Mouse (Mus musculus) kidney, postnatal 0 days (tissue): ENCODE data around the gene Gm26620. TPM values are rescaled to one million over a fixed set of nuclear protein-coding genes. Genes with fewer than 3 reads are reported as not detected.

Source experiments
- ATAC-seq: fragments of 200-750 bp; cut with Nextera tagmentation; replicated peaks from 2 replicates; pipeline ENCODE4 v1.8.0; 2017; ENCODE audit warnings: low read depth, moderate number of reproducible peaks, moderate TSS enrichment, moderate library complexity; ENCODE audit not compliant: low FRiP score
- DNase-seq: peaks from one replicate; pipeline ENCODE4 v3.0.0-alpha.2; 2016; ENCODE audit warnings: low spot score
- H3K27ac ChIP-seq: fragments of 300-500 bp; sonication (generic); 2 replicates; pipeline ENCODE4 v1.5.1; 2014; ENCODE audit warnings: mild to moderate bottlenecking
- H3K27me3 ChIP-seq: fragments of 300-500 bp; sonication (generic); 2 replicates; pipeline ENCODE4 v1.6.1; 2014; ENCODE audit warnings: low read length, mixed read lengths; ENCODE audit not compliant: insufficient read depth
- H3K36me3 ChIP-seq: fragments of 300-500 bp; sonication (generic); 2 replicates; pipeline ENCODE4 v1.6.1; 2014; ENCODE audit warnings: low read length, mixed read lengths; ENCODE audit not compliant: insufficient read depth
- H3K4me1 ChIP-seq: fragments of 300-500 bp; sonication (generic); replicated peaks from 2 replicates; pipeline ENCODE4 v1.6.1; 2014; ENCODE audit warnings: antibody characterized with exemption, low read length, mixed read lengths; ENCODE audit not compliant: insufficient read depth
- H3K4me2 ChIP-seq: fragments of 300-500 bp; sonication (generic); 2 replicates; pipeline ENCODE4 v1.6.1; 2014; ENCODE audit warnings: mild to moderate bottlenecking, low read length, moderate library complexity, mixed read lengths
- H3K4me3 ChIP-seq: fragments of 300-500 bp; sonication (generic); replicated peaks from 2 replicates; pipeline ENCODE4 v1.5.1; 2014; ENCODE audit warnings: low read depth, low read length
- H3K9ac ChIP-seq: fragments of 300-500 bp; sonication (generic); 2 replicates; pipeline ENCODE4 v1.6.1; 2014; ENCODE audit warnings: low read depth, low read length
- H3K9me3 ChIP-seq: fragments of 300-500 bp; sonication (generic); replicated peaks from 2 replicates; pipeline ENCODE4 v1.6.1; 2016; ENCODE audit warnings: low read length, inconsistent platforms, mixed read lengths
- CTCF ChIP-seq: IDR thresholded peaks from 2 replicates; pipeline ENCODE4 v1.5.1; 2016; ENCODE audit warnings: antibody characterized with exemption, low read depth, mild to moderate bottlenecking, moderate library complexity
- WGBS: fragments of 180-500 bp; shearing (Covaris S2); extraction: QIAGEN DNeasy Blood & Tissue Kit; methylation state at CpG from one replicate; pipeline ENCODE4 v1.1.7; 2014; 5-methylcytosine and 5-hydroxymethylcytosine counted together
- polyA plus RNA-seq: library from polyadenylated mRNA; unstranded; fragments of >200 nt; fragmentation: Nextera tagmentation; extraction: Ambion mirVana; gene quantifications from 2 replicates; pipeline ENCODE4 v1.2.1, GENCODE M21; 2015

Gm26620 gene
- polyA plus RNA-seq, 1 experiment from 2014 or later: 2.1 TPM

DNA sequence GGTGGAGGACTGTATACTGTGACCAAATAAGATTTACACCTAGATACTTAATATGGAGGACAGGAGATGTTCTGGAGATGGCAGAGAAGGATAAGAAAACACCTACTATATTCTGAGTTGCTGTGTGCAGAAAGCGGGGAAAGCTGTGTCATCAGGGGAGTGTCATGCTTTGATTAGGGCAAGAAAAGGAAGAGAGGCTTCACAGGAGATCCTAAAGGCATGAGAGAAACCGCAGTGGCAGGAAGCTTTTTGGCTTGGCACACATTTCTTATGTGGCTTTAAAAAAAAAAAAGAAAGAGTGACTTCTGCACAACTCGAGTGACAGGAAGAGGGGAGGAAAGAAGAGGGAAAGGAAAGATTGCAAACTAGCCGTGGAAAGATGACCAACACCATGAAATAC is 21.8 kb upstream of the Gm26620 start:
- DNase-seq (no peak), ATAC-seq (no peak)
- no peak for TF ChIP-seq CTCF
- no peaks in the 10 kb centered on the region; the same call in 1 of the 2 replicates for H3K4me1 ChIP-seq
- no peaks in the 10 kb centered on the region for H3K36me3 ChIP-seq
- no peak overlapping the region for H3K9ac ChIP-seq
- H3K27ac ChIP-seq: no peak overlapping the region
- H3K27me3 ChIP-seq: no peaks in the 10 kb centered on the region
- H3K4me2 ChIP-seq: no peak overlapping the region
- WGBS: 55% methylated on average over 4 of the region's 4 CpGs
- no peak overlapping the region for H3K4me3 ChIP-seq
- no peaks in the 10 kb centered on the region for H3K9me3 ChIP-seq

DNA sequence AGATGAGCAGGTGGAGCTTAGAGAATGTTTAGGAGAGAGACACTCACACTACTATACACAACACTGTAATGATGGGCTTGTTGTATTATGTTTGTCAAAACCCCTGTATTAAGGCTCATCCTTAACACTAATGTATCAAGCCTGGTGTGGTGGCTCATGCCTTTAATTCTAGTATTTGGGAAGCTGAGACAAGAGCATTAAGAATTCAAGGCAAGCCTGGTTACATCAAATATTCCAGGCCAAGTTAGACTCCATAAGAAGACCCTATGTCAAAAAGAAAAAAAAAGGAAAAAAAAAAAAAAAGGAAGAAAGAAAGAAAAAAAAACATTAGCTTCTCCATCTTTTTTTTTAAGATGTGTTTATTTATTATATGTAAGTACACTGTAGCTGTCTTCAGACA is 20.6 kb upstream of the Gm26620 start:
- Histone ChIP-seq H3K4me1 (no peaks in the 10 kb centered on the region; the same call in 1 of the 2 replicates), H3K9ac (no peak overlapping the region), H3K36me3 (no peaks in the 10 kb centered on the region), H3K27ac (no peak overlapping the region), H3K4me2 (no peak overlapping the region), H3K9me3 (no peaks in the 10 kb centered on the region), H3K4me3 (no peak overlapping the region), H3K27me3 (no peaks in the 10 kb centered on the region)
- no peak for DNase-seq
- no peak for TF ChIP-seq CTCF
- no peak for ATAC-seq

DNA sequence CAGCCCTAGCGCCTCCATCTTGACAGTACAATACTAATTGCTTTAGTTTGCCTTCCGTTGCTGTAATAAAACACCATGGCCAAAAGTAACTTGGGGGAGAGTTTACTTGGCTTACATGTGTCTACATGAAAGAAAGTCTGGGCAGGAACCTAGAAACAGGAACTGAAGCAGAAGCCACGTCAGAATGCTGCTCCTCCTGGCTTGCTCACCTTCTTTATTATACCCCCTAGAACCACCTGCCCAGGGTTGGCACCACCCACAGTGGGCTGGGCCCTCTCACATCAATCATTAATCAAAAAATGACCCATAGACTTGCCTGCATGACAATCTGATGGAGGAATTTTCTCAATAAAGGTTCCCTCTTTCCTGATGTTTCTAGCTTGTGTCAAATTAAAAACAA is 20.1 kb upstream of the Gm26620 start:
- no peak for TF ChIP-seq CTCF
- WGBS: 60% methylated on average over 3 of the region's 3 CpGs
- no peak for ATAC-seq
- H3K36me3 ChIP-seq: no peaks in the 10 kb centered on the region
- no peak overlapping the region for H3K4me3 ChIP-seq
- no peaks in the 10 kb centered on the region for H3K27me3 ChIP-seq
- no peak overlapping the region for H3K9ac ChIP-seq
- no peaks in the 10 kb centered on the region for H3K9me3 ChIP-seq
- no peaks in the 10 kb centered on the region; the same call in 1 of the 2 replicates for H3K4me1 ChIP-seq
- DNase-seq: no peak
- H3K4me2 ChIP-seq: no peak overlapping the region
- no peak overlapping the region for H3K27ac ChIP-seq

- Histone ChIP-seq H3K9me3 (no peaks in the 10 kb centered on the region), H3K36me3 (no peaks in the 10 kb centered on the region), H3K4me1 (no peaks in the 10 kb centered on the region; the same call in 1 of the 2 replicates), H3K27me3 (no peaks in the 10 kb centered on the region), H3K27ac (no peak overlapping the region), H3K9ac (no peak overlapping the region), H3K4me2 (no peak overlapping the region), H3K4me3 (no peak overlapping the region)
- no peak for DNase-seq
- no peak for TF ChIP-seq CTCF
- ATAC-seq: no peak
- WGBS: 75% methylated on average over 5 of the region's 5 CpGs
Measured at GRCm38 (mm10) chr1:170865406-170865805, 19.5 kb upstream of the Gm26620 start.

DNA sequence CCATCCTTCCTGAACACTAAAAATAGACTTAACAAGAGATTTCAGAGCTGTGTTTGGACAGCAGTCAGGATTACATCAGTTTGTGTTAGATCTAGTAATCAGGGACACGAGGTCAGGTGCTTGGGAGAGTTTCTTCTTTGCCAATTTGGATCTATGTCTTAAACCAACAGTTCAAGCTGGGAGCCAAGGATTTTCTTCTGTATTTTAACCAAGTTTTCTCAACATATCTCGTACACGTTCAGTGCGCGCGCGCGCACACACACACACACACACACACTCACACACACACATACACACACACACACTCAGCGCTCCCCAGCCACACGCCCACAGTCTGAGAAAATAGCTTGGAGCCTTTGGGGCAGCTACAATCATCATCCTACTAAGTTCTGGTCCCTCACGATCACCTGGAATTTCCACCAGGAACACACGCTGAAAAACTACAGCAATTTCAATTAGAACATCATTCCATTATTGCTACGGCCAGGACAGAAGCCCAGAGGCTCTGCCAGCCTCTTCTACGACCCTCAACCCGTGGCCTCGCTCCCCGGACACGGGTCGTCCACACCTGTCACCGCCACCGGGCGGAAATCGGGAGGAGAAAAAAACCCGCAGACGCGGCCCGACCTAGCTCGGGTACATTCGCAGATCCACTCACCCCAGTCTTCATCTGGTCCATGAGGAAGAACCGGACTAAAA is 17.7 kb upstream of the Gm26620 start:
- Histone ChIP-seq H3K27ac (peak overlapping the region; percentile 78), H3K9ac (peak overlapping the region; percentile 75), H3K27me3 (no peaks in the 10 kb centered on the region), H3K4me3 (peak overlapping the region; percentile 88), H3K36me3 (no peaks in the 10 kb centered on the region), H3K4me2 (peak overlapping the region; percentile 87), H3K4me1 (no peaks in the 10 kb centered on the region; the same call in 1 of the 2 replicates), H3K9me3 (no peaks in the 10 kb centered on the region)
- ATAC-seq: peak; percentile 52
- no peak for DNase-seq
- 2% methylated on average over 30 of the region's 30 CpGs for WGBS
- TF ChIP-seq CTCF: no peak

GRCm38 (mm10) chr1:170867691-170868105 is 17.2 kb upstream of the Gm26620 start, which contains the start of gene Atf6:
Gene Atf6 (minus strand): TSS chr1:170867771.
- under 1% methylated on average over 25 of the region's 25 CpGs for WGBS
- Histone ChIP-seq H3K9ac (peak within 1 kb of the TSS; percentile 75), H3K36me3 (no peaks in the 10 kb centered on the region), H3K27me3 (no peaks in the 10 kb centered on the region), H3K27ac (peak within 1 kb of the TSS; percentile 78), H3K4me3 (peak within 1 kb of the TSS; percentile 88), H3K4me1 (no peaks in the 10 kb centered on the region; the same call in 1 of the 2 replicates), H3K4me2 (peak within 1 kb of the TSS; percentile 87), H3K9me3 (no peaks in the 10 kb centered on the region)
- DNase-seq (peak; percentile 96), ATAC-seq (peak; percentile 79)
- TF ChIP-seq CTCF: no peak
